Mouse (Mus musculus) myocyte (in vitro differentiated cells): ENCODE measurements at regions not wholly inside any gene's neighbourhood (a gene's known extent, or its start where the extent isn't known, plus 50 kb on each side); places are given as distances from the start of the nearest gene placed in this dataset.

ENCODE experiments used
- H3K27me3 ChIP-seq: one replicate; pipeline ENCODE4 v1.6.1; 2011; ENCODE audit not compliant: control insufficient read depth, insufficient read depth, insufficient read length
- H3K36me3 ChIP-seq: one replicate; pipeline ENCODE4 v1.6.1; 2011; ENCODE audit not compliant: control insufficient read depth, insufficient read depth
- H3K4me2 ChIP-seq: one replicate; pipeline ENCODE4 v1.6.1; 2011; ENCODE audit warnings: low read depth, control low read depth
- H3K4me3 ChIP-seq: one replicate; pipeline ENCODE4 v1.5.1; 2011; ENCODE audit warnings: mild to moderate bottlenecking, control low read depth, moderate library complexity
- H3K79me2 ChIP-seq: one replicate; pipeline ENCODE4 v1.6.1; 2011; ENCODE audit not compliant: control insufficient read depth, insufficient read depth
- H3ac ChIP-seq: one replicate; pipeline ENCODE4 v1.6.1; 2011; ENCODE audit not compliant: control insufficient read depth, insufficient read length
- CEBPB ChIP-seq: IDR thresholded peaks from 2 replicates; pipeline ENCODE4 v1.6.1; 2011; ENCODE audit warnings: mild to moderate bottlenecking, moderate library complexity; ENCODE audit not compliant: poor library complexity, insufficient read depth, severe bottlenecking
- E2F4 ChIP-seq: IDR thresholded peaks from one replicate; pipeline ENCODE4 v1.6.1; 2011; ENCODE audit warnings: mild to moderate bottlenecking, control low read depth, moderate library complexity; ENCODE audit not compliant: insufficient read depth
- MAX ChIP-seq: IDR thresholded peaks from one replicate; pipeline ENCODE4 v1.6.1; 2011; ENCODE audit warnings: low read depth, mild to moderate bottlenecking, control low read depth
- MYOD1 ChIP-seq, 3 experiments: IDR thresholded peaks; one replicate each; pipeline ENCODE4 v1.6.1; 2011; ENCODE audit warnings: control low read depth in 2 of 3, low read depth in 2 of 3, mild to moderate bottlenecking in 2 of 3, moderate library complexity in 1 of 3; ENCODE audit not compliant: insufficient read length in 2 of 3, control insufficient read depth in 1 of 3
- MYOG ChIP-seq, 3 experiments: IDR thresholded peaks; one replicate each; pipeline ENCODE4 v1.6.1; 2011; ENCODE audit warnings: control low read depth in 2 of 3, low read depth in 2 of 3, mild to moderate bottlenecking in 2 of 3; ENCODE audit not compliant: insufficient read length in 2 of 3, control insufficient read depth in 1 of 3, insufficient read depth in 1 of 3
- POLR2A ChIP-seq: IDR thresholded peaks from one replicate; pipeline ENCODE4 v1.6.1; 2011; ENCODE audit warnings: low read depth, mild to moderate bottlenecking, control low read depth, moderate library complexity; ENCODE audit not compliant: insufficient read length
- POLR2AphosphoS2 ChIP-seq: IDR thresholded peaks from one replicate; pipeline ENCODE4 v1.6.1; 2011; ENCODE audit warnings: low read depth, control low read depth; ENCODE audit not compliant: insufficient read length
- REST ChIP-seq: IDR thresholded peaks from one replicate; pipeline ENCODE4 v1.6.1; 2011; ENCODE audit warnings: mild to moderate bottlenecking, control low read depth, moderate library complexity; ENCODE audit not compliant: insufficient read depth, insufficient read length
- SRF ChIP-seq: IDR thresholded peaks from one replicate; pipeline ENCODE4 v1.6.1; 2011; ENCODE audit warnings: low read depth; ENCODE audit not compliant: control insufficient read depth, insufficient read length
- TCF12 ChIP-seq: IDR thresholded peaks from one replicate; pipeline ENCODE4 v1.6.1; 2011; ENCODE audit warnings: mild to moderate bottlenecking, control low read depth; ENCODE audit not compliant: poor library complexity, insufficient read depth, severe bottlenecking
- TCF3 ChIP-seq: IDR thresholded peaks from one replicate; pipeline ENCODE4 v1.6.1; 2011; ENCODE audit warnings: low read depth, control low read depth; ENCODE audit not compliant: insufficient read length
- USF1 ChIP-seq: IDR thresholded peaks from one replicate; pipeline ENCODE4 v1.6.1; 2011; ENCODE audit warnings: low read depth, mild to moderate bottlenecking, control low read depth, moderate library complexity

DNA sequence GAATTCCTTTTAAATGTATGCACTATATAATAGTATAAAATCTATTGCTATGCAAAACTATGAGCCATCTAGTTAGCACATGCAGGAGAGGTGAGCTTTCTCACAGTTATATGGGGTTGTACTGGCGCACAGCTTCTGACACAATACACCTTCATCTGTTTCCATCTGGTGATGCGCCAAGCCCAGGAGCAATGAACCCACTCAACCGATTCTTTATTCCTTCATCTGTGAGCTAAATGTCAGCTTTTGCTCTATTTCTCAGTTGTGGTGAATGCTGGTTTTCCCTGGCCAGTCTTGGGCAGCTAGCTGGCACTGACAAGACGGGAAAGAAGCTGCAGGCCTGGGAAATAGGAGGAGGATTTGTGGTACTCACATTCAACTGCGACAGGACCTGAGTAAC lies 225.4 kb downstream of the Gm19410 start:
- Histone ChIP-seq H3ac (no peak overlapping the region), H3K4me2 (no peak overlapping the region), H3K79me2 (no peaks in the 10 kb centered on the region), H3K4me3 (no peak overlapping the region), H3K36me3 (no peaks in the 10 kb centered on the region), H3K27me3 (no peaks in the 10 kb centered on the region)
- TF ChIP-seq TCF3 (no peak), POLR2A (no peak)

GRCm38 (mm10) chr8:35991936-35992603 lies 226.5 kb downstream of the Gm19410 start:
- Histone ChIP-seq H3K4me3 (no peak overlapping the region), H3K27me3 (no peaks in the 10 kb centered on the region), H3ac (no peak overlapping the region), H3K79me2 (no peaks in the 10 kb centered on the region), H3K36me3 (no peaks in the 10 kb centered on the region), H3K4me2 (no peak overlapping the region)
- TF ChIP-seq USF1 (no peak), POLR2AphosphoS2 (no peak), E2F4 (no peak), CEBPB (no peak), REST (no peak), MYOD1 (IDR thresholded peaks at IDR 0.05; ENCODE audit: control insufficient read depth in 1 of 3, insufficient read length in 2 of 3, low read depth in 2 of 3) (no peak), TCF12 (no peak), POLR2A (no peak), MYOG (IDR thresholded peaks at IDR 0.05; ENCODE audit: control insufficient read depth in 1 of 3, insufficient read depth in 1 of 3, insufficient read length in 2 of 3, low read depth in 2 of 3) (no peak), SRF (no peak), MAX (no peak), TCF3 (no peak)

GRCm38 (mm10) chr8:35996330-35997077 lies 230.9 kb downstream of the Gm19410 start:
- Histone ChIP-seq H3K27me3 (no peaks in the 10 kb centered on the region), H3K4me3 (no peak overlapping the region), H3K4me2 (no peak overlapping the region), H3ac (no peak overlapping the region), H3K79me2 (no peaks in the 10 kb centered on the region), H3K36me3 (no peaks in the 10 kb centered on the region)
- no peak for TF ChIP-seq TCF12
- no peak for TF ChIP-seq POLR2AphosphoS2
- no peak for TF ChIP-seq REST
- TF ChIP-seq POLR2A, result no peak
- TF ChIP-seq E2F4, result no peak
- TF ChIP-seq MAX, result no peak
- no peak for TF ChIP-seq SRF
- TF ChIP-seq USF1, result no peak
- no peak for TF ChIP-seq MYOD1 (IDR thresholded peaks at IDR 0.05; ENCODE audit: control insufficient read depth in 1 of 3, insufficient read length in 2 of 3, low read depth in 2 of 3)
- no peak for TF ChIP-seq MYOG (IDR thresholded peaks at IDR 0.05; ENCODE audit: control insufficient read depth in 1 of 3, insufficient read depth in 1 of 3, insufficient read length in 2 of 3, low read depth in 2 of 3)
- no peak for TF ChIP-seq CEBPB
- TF ChIP-seq TCF3, result no peak

GRCm38 (mm10) chr8:35999584-35999983 lies 234.0 kb downstream of the Gm19410 start:
- Histone ChIP-seq H3ac (no peak overlapping the region), H3K4me2 (no peak overlapping the region), H3K27me3 (no peaks in the 10 kb centered on the region), H3K4me3 (no peak overlapping the region), H3K36me3 (no peaks in the 10 kb centered on the region), H3K79me2 (no peaks in the 10 kb centered on the region)
- no peak for TF ChIP-seq E2F4
- no peak for TF ChIP-seq TCF12
- no peak for TF ChIP-seq REST
- TF ChIP-seq SRF, result no peak
- TF ChIP-seq TCF3, result no peak
- TF ChIP-seq MYOD1 (IDR thresholded peaks at IDR 0.05; ENCODE audit: control insufficient read depth in 1 of 3, insufficient read length in 2 of 3, low read depth in 2 of 3), result no peak
- TF ChIP-seq USF1, result no peak
- TF ChIP-seq POLR2AphosphoS2, result no peak
- TF ChIP-seq MYOG (IDR thresholded peaks at IDR 0.05; ENCODE audit: control insufficient read depth in 1 of 3, insufficient read depth in 1 of 3, insufficient read length in 2 of 3, low read depth in 2 of 3), result no peak
- TF ChIP-seq MAX, result no peak
- TF ChIP-seq POLR2A, result no peak
- no peak for TF ChIP-seq CEBPB

GRCm38 (mm10) chr8:36004387-36004786 lies 238.8 kb downstream of the Gm19410 start:
- Histone ChIP-seq H3K27me3 (no peaks in the 10 kb centered on the region), H3K4me2 (no peak overlapping the region), H3K36me3 (no peaks in the 10 kb centered on the region), H3K4me3 (no peak overlapping the region), H3ac (no peak overlapping the region), H3K79me2 (no peaks in the 10 kb centered on the region)
- no peak for TF ChIP-seq SRF
- TF ChIP-seq E2F4, result no peak
- no peak for TF ChIP-seq TCF3
- TF ChIP-seq CEBPB, result no peak
- no peak for TF ChIP-seq MAX
- TF ChIP-seq MYOG (IDR thresholded peaks at IDR 0.05; ENCODE audit: control insufficient read depth in 1 of 3, insufficient read depth in 1 of 3, insufficient read length in 2 of 3, low read depth in 2 of 3), result no peak
- TF ChIP-seq REST, result no peak
- TF ChIP-seq POLR2AphosphoS2, result no peak
- TF ChIP-seq MYOD1 (IDR thresholded peaks at IDR 0.05; ENCODE audit: control insufficient read depth in 1 of 3, insufficient read length in 2 of 3, low read depth in 2 of 3), result no peak
- TF ChIP-seq USF1, result no peak
- no peak for TF ChIP-seq POLR2A
- TF ChIP-seq TCF12, result no peak
